Mouse (Mus musculus) monocyte, adult 5-6 weeks (primary cell): ENCODE data around the gene Tprn. TPM values are rescaled to one million over a fixed set of nuclear protein-coding genes. Genes with fewer than 3 reads are reported as not detected.
A peak's percentile ranks its signal among the peaks of the same experiment; 100 is the strongest.

ENCODE experiments used
- ATAC-seq: fragments of 153-309, 156-312 bp; replicated peaks from 2 replicates; pipeline ENCODE4 v1.8.0; 2017; ENCODE audit warnings: mild to moderate bottlenecking; ENCODE audit not compliant: low TSS enrichment, insufficient number of reproducible peaks, severe bottlenecking, poor library complexity, low FRiP score
- total RNA-seq: library from RNA; stranded (forward); fragments of 200-1000, 200-491, 200-594 nt; gene quantifications from 3 replicates; pipeline ENCODE4 v1.2.3, GENCODE M21; 2017

Tprn gene
- total RNA-seq, 1 experiment from 2014 or later, result 9.2 TPM

- no peak for ATAC-seq
Observed at GRCm38 (mm10) chr2:25287927-25288649, 25.7 kb downstream of the Tprn start, which contains the start of gene Tmem210. Gene Tmem210 (plus strand): TSS chr2:25288145.

- ATAC-seq, result no peak
Observed at GRCm38 (mm10) chr2:25288734-25289345, 26.4 kb downstream of the Tprn start.

DNA sequence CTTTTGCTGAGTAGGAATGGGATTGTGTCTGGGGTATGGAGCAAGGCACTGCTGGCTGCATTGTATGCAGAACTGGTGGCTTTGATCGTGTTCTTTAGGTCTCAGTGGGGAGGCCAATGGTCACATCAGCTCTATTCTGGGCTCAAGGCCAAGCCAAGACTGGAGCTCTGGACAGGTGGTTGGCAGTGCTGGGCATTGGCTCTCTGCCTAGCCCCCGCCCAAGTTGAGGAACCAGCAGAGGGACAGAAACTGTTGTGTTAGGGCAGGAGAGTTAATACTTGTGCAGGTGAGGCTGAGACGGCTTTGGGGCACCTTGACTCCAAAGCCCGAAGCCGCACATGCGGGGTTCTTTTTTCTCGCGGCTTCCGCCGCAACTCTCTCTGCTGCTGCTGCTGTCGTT, 27.2 kb downstream of the Tprn start, which contains the start of gene Lrrc26:
TSS of gene Lrrc26 (plus strand) at position 265 of the 400 bp plus-strand sequence.
- ATAC-seq, result no peak

GRCm38 (mm10) chr2:25290101-25290815, 27.8 kb downstream of the Tprn start:
- ATAC-seq, result no peak

- ATAC-seq, result no peak
Observed at GRCm38 (mm10) chr2:25290816-25291130, 28.4 kb downstream of the Tprn start.

GRCm38 (mm10) chr2:25291184-25292053, 29.0 kb downstream of the Tprn start:
- no peak for ATAC-seq

DNA sequence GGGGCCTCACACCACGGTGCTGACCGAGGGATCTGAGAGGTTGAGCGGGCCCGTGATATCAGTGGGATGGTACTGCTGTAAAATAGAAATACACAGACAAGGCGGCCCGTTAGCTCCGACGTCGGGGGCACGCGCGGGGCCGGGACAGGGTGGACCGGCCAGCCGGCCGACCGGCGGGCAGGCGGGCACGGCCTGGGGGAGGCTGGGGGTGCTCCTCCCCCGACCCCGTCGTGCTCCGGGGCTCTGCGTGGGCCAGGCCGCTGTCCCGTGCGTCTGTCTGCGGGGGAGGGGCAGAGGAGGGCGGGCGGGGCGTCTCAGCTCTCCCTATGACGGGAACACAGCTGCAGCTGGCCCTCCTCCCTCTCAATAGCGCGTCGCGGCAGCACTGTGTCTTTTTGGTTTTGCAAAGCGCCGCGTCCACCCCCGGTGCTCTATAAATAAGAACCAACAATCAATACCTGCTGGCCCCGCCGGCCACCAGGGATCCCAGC, 29.7 kb downstream of the Tprn start:
- no peak for ATAC-seq

DNA sequence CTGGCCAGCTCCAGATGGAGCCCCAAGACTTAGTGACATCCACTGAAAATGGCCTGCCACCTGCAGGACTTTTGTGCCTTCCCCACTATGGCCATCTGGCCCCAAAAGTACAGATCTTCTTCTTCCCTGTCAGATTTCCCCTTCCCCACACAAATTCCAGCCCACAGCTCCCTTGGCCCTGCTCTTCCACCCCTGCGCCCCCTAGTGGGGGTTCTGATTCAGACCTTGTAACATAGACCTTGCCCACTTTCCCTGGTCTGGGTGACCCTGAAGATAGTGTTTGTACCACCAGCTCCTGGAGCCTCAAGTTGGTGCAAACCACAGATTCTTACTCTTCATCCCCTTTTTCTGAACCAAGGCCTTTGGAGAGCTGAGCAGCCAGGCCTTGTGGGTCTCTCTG, 30.4 kb downstream of the Tprn start:
- ATAC-seq, result no peak

GRCm38 (mm10) chr2:25293706-25294105, 31.3 kb downstream of the Tprn start:
- ATAC-seq, result no peak

DNA sequence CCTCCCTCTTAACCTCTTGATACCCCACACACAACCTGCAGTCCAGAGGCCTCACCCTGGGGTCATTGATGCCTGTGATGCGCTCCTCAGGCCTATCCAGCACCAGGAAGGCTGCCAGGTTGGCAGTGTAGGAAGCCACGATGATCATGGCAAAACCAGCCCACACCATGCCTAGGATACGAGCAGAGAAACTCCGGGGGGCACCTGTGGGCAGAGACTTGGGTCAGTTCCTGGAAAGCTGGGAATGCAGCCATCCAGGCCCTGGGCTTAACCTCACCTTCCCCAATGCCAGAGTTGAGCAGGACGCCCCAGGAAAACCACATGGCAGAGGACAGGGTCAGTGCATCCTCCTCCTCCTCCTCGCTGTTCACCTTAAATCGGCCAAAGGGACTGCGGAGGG, 34.7 kb downstream of the Tprn start:
- no peak for ATAC-seq

- no peak for ATAC-seq
Observed at GRCm38 (mm10) chr2:25298046-25298445, 35.6 kb downstream of the Tprn start.

DNA sequence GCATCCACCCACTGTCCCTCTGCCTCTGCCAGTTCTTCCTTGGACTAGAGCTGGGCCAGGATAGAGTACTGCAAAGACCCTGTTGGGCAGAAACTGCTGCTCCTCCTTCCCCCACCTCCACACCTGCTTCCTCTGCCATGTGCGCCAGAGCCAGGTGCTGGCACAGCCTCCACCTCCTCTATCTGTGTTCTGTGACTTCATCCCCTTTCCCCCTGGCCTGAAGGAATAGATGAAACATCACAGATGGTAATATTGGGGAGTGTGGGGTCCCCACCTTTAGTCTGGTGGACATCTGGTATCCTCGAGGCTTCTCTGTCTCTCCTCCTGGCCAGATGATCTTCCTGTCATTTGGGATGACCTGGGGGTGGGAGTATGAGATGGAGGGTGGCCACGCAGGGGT, 41.0 kb downstream of the Tprn start:
- ATAC-seq, result no peak

DNA sequence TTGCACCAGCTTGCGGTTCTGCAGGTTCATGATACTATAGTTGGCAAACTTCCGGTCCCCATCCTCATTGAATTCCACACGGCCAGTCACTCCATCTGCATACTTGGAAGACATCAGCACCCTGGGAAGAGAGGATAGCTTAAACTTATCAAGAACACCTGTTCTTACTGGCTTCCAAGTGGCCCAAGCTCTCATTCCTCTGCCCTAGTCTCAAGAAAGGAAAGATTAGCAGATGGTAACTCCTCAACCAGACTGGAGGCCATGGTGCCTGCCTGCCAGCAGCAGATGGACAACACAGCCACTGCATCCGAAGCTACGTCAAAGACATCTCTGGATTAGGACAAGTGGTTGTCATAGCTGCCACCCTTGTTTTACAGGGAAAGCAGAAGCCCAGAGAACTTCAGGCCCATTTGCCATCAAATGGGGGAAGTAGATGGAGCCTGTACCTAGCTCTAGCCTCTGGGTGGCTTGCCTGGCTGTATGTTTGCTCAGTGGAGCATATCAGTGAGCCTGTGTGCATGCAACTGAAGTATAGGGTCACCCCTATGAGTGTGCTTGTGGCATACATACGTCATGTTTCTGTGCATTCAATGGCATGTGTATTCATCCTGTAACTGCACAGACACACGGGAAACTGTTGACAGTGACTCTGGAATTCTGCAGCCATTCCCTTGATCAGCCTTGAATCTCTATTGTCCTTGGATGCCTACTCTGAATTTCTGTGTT, 41.7 kb downstream of the Tprn start:
- ATAC-seq, result no peak

DNA sequence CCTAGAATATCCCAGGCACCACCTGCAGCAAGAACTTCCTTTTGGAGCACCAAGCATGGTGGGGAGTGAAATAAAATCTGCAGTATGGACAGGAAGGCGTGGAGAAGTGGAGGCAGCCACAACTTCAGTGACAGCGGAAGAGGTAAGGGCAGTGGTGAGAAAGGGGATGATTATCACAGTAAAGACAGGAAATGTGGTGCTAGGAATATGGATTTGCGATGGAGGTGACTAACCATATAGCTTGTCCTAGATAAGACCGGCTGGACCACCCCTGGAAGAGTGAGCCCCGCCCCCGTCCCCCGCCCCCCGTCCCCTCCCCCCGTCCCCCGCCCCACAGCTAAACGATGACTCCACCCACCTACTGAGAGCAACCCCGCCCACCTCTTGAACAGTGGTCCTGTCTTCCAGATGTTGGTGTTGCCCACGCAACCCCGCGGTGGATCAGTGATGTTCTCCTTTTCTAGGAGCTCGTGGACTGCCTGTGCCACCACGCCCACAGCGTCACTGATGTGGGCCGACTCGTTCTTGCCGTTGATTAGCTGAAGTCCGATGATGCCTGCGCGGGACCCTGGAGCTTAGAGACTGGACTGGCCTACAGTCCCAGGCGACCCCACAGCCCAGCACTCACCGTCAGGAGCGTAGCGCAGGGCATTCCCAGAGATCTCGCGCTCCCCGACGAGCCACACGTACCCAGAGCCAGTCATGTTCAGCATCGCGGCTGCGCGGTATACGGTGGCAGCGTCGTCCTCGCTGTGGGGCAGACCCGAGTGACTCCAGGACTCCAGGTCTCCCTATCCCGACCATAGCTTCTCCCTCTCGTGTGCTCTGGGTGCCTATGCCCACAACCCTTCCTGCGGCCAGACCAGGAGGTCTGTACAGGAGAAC, 42.5 kb downstream of the Tprn start:
- peak; percentile 77 for ATAC-seq

DNA sequence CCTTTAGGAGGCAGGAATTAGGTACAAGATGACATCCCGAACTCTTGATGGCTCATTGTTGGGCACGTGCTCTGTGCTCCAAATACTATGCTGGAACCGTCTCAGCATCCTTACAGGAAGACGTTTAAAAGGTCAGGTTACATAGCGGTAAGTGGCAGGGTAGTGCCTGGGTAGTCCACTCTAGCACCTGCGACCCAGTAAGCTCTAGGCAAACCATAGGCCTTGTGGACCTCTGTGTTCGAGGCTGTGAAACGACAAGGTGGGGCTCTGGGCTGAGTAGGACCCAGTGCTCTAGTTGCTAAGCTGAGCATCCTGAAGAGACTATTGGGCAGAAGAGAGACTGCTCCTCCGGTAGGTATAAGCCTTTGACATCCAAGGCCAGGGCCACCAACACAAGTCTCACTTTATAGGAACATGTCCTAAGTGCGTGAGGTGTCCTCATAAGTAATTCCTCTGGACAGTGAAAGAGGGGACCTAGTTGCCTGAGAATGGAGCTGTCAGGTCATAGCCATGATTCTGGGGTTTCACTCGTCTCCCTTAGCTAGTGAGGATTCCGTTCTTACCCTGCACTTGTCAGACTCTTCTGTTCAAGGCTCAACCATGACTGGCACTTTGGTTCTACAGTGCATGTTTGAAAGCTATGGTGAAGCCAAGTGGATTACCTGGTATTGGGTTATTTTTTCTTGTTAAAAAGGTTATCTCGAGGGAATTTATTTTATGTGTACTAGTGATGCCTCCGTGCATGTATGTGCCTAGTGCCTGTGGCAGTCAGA, 43.4 kb downstream of the Tprn start:
- ATAC-seq, result no peak

DNA sequence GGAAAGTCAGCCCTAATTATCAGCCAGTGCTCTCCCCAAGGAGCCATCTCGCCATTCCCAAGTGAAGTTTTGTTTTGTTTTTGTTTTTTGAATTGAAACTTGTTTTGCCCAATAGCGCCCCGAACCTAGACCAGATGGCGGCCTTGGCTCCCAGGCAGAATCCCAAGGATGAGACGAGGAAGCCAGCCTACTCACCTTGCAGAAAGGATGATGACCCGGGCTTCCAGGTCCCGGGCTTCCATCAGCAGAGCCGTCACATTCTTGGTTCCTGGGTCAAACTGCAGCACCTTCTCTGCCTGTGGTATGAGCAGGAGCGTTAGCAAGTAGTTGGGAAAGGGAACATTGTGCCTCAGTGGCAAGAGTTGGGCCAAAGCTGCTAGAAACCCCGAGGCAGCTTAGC, 47.8 kb downstream of the Tprn start:
- no peak for ATAC-seq

GRCm38 (mm10) chr2:25310969-25311368, 48.6 kb downstream of the Tprn start:
- ATAC-seq, result no peak
